Mouse (Mus musculus): Measurements from ENCODE around the gene Nipal4.

Gene Nipal4

GRCm38 (mm10) chr11:46115011-46115410 is 51.3 kb downstream of the Nipal4 start:
- DNase-seq: no peak

DNA sequence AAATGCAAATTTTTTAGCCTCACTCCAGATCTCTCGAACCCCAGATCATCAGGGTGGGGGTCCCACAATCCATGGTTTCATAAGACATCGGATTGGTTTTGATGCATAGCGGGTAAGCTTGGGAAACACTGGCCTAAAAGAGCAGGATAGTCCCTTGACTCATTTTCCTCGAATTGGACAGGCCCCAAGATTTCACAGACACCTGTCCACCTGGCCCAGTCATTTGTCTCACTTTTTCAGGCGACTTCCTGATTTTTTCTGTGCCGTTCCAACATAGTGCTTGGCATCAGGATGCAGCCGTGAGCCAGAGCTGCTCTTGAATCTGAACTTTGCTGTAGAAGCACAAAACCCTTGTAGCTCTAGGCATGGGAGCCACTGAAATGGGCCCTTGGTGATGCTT is 52.1 kb downstream of the Nipal4 start:
- DNase-seq: no peak

DNA sequence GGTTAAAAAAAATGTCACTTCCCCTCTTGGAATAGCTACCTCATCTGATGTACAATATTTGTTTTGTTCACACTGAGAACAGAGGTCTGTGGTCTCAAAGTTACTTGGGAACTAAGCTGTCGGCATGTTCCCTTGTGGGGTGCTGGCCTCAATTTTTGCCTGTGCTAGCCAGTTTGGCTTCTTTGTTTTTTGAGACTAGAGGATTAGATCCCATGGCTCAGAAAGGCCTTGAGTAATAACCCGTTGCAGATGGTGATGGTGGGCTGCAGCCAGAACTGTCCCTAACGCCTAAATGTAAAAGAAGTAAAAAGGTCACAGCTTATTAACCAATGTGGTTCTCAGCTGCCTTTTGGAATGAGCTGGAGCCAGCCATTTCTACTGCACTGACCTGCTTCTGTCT is 53.1 kb downstream of the Nipal4 start:
- no peak for DNase-seq

DNA sequence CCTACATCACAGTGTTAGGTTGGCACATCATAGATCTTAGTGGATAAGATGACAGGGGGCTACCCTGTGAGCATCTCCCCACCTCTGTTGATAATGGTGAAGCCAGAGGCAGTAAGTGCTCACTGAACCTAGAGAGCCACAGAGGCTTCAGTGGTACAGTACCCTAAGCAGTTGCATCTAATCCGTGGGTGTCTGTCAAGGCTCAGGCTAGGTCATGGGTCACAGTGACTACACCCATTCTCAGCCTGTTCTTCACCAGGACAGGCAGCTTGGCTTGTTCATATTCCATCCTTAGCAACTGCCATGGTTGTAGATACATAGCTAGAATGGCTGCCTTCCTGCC is 55.4 kb downstream of the Nipal4 start:
- DNase-seq: no peak

DNA sequence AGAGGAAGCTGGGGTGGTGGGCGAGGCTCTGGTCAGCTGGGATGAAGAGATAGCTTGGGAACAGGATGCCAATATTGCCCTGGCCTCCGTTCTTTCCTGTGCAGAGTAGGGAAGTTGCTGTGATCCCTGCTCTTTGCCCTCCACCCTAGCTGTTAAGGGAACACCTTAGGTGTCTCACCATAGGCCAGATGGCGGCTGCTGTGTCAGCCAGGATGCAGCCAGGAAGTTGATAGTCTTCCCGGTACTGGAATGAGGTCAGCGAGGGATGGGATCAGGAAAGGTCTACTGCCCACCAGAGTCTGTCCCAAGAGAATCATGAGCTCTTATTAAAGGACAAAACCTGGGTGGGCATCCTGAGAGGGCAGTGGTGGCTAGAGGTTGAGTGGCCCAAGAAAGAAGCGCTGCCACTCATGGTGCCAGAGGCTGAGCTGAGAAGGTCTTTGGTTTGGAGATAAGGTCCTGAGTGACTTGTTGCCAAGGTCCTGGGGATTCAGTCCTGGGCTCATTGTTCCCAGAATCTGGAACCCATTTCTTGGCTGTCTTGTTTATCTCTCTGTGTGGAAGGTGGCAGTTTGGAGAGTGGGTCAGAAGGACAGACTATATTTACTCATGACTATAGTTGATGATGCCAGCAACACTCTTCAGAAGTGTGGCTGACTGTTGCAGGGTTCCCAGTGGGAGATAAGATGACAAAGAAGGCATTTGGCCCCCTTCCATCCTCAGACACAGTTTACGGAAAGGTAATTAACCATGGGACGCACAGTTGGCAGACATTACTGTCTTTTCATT is 56.0 kb downstream of the Nipal4 start:
- no peak for DNase-seq

DNA sequence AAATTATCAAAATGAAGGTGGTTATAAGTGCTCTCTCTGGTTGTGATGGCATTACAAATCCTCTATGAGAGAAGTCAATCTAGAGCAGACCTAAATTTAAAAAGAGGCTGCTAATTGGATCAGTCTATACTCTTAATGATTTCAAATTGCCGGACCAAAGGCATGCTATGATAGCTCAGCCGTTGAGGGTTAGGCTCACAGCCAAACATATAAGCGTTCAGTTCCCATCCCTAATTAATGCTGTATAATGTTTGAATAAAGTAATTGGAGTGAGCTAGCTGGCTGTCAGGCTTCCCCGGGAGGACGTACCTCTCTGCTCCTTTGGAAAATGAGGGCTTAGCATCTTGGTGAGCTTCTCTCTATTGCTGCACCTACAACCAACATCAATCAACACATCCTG is 57.1 kb downstream of the Nipal4 start:
- no peak for DNase-seq

GRCm38 (mm10) chr11:46107046-46107445 is 59.3 kb downstream of the Nipal4 start:
- DNase-seq: no peak

DNA sequence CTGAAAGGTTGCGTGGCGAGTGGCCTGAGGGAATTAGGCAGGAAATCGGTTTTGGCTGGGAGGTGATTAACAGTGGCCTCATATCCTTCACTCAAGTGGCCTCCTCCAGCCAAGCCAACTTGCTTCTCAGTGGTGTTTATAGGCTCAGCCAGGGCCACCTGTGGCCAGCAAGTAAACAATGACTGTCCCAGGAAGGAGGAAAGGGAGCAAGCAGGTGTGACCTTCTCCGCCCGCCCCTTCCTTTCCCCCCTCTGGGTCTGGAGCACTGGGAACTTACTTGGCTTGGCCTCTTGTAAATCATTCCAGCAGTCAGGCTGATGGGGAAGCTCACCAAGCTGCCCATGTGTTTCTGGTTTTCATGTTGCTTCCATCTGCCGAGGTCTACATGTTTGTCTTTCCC is 64.2 kb downstream of the Nipal4 start:
- DNase-seq: peak; percentile 28

Data from embryo, embryonic 11 days (tissue).